Mouse (Mus musculus): ENCODE measurements at regions not wholly inside any gene's neighbourhood (a gene's known extent, or its start where the extent isn't known, plus 50 kb on each side); places are given as distances from the start of the nearest gene placed in this dataset.

GRCm38 (mm10) chr1:9434952-9435664, 1978.8 kb upstream of the A830018L16Rik start:
- in situ Hi-C loops (cut with MboI, MseI): loop anchor here (10.0 kb wide), 1 partner anchor 1250 kb away; no protein-coding TSS in a partner anchor

GRCm38 (mm10) chr1:9442937-9443336, 1971.0 kb upstream of the A830018L16Rik start:
- in situ Hi-C loops (cut with MboI, MseI): no loop called here

- in situ Hi-C loops (cut with MboI, MseI): no loop called here
Observed at GRCm38 (mm10) chr1:9469512-9469911, 1944.4 kb upstream of the A830018L16Rik start.

- in situ Hi-C loops (cut with MboI, MseI): no loop called here
Observed at GRCm38 (mm10) chr1:9470003-9470402, 1943.9 kb upstream of the A830018L16Rik start.
